Mouse (Mus musculus) intestine, postnatal 0 days (tissue): ENCODE data around the gene Mpzl3. TPM values are rescaled to one million over a fixed set of nuclear protein-coding genes. Genes with fewer than 3 reads are reported as not detected.

Experiments
- ATAC-seq: fragments of 200-750 bp; cut with Nextera tagmentation; 2 replicates; pipeline ENCODE4 v1.8.0; 2017; ENCODE audit warnings: mild to moderate bottlenecking, moderate TSS enrichment, moderate library complexity
- H3K27ac ChIP-seq: fragments of 300-500 bp; sonication (generic); 2 replicates; pipeline ENCODE4 v1.5.1; 2014; ENCODE audit warnings: mild to moderate bottlenecking, low read depth, low read length, moderate library complexity
- H3K27me3 ChIP-seq: fragments of 300-500 bp; sonication (generic); replicated peaks from 2 replicates; pipeline ENCODE4 v1.6.1; 2014; ENCODE audit warnings: low read length, mixed read lengths; ENCODE audit not compliant: control insufficient read depth, insufficient read depth
- H3K36me3 ChIP-seq: fragments of 300-500 bp; sonication (generic); 2 replicates; pipeline ENCODE4 v1.6.1; 2014; ENCODE audit warnings: mild to moderate bottlenecking, moderate library complexity; ENCODE audit not compliant: control insufficient read depth, insufficient read depth
- H3K4me1 ChIP-seq: fragments of 300-500 bp; sonication (generic); replicated peaks from 2 replicates; pipeline ENCODE4 v1.6.1; 2014; ENCODE audit warnings: antibody characterized with exemption, low read length, mixed read lengths; ENCODE audit not compliant: control insufficient read depth, insufficient read depth
- H3K4me2 ChIP-seq: fragments of 300-500 bp; sonication (generic); replicated peaks from 2 replicates; pipeline ENCODE4 v1.6.1; 2014; ENCODE audit warnings: low read depth, mild to moderate bottlenecking, moderate library complexity
- H3K4me3 ChIP-seq: fragments of 300-500 bp; sonication (generic); 2 replicates; pipeline ENCODE4 v1.5.1; 2014; ENCODE audit warnings: low read depth, low read length
- H3K9ac ChIP-seq: fragments of 300-500 bp; sonication (generic); 2 replicates; pipeline ENCODE4 v1.6.1; 2014; ENCODE audit warnings: mild to moderate bottlenecking, low read depth, low read length
- H3K9me3 ChIP-seq: fragments of 300-500 bp; sonication (generic); 2 replicates; pipeline ENCODE4 v1.6.1; 2016; ENCODE audit warnings: mixed run types; ENCODE audit not compliant: control insufficient read depth
- CTCF ChIP-seq: sonication (generic); IDR thresholded peaks from 2 replicates; pipeline ENCODE4 v1.5.1; 2016; ENCODE audit warnings: low read depth, mild to moderate bottlenecking, control low read depth, antibody characterized with exemption, moderate library complexity
- WGBS: fragments of 180-500 bp; shearing (Covaris S2); extraction: QIAGEN DNeasy Blood & Tissue Kit; methylation state at CpG from one replicate; pipeline ENCODE4 v1.1.7; 2014; 5-methylcytosine and 5-hydroxymethylcytosine counted together
- polyA plus RNA-seq: library from polyadenylated mRNA; unstranded; fragments of >200 nt; fragmentation: Nextera tagmentation; extraction: Ambion mirVana; gene quantifications from 2 replicates; pipeline ENCODE4 v1.2.1, GENCODE M21; 2015

Gene Mpzl3
- polyA plus RNA-seq, 1 experiment from 2014 or later = 6.5 TPM

- peak overlapping the region; percentile 18; the same call in 1 of the 2 replicates for H3K4me3 ChIP-seq
- peak overlapping the region; percentile 68 for H3K27ac ChIP-seq
- WGBS = 23% methylated on average over 17 of the region's 17 CpGs
Observed at GRCm38 (mm10) chr9:45041131-45041838, 13.7 kb upstream of the Mpzl3 start.

GRCm38 (mm10) chr9:45042056-45042720, 12.8 kb upstream of the Mpzl3 start:
- Histone ChIP-seq H3K27me3 (no peaks in the 10 kb centered on the region), H3K36me3 (no peaks in the 10 kb centered on the region), H3K9ac (peak overlapping the region; percentile 45), H3K4me2 (peak overlapping the region; percentile 61), H3K9me3 (no peaks in the 10 kb centered on the region), H3K27ac (peak overlapping the region; percentile 68), H3K4me3 (peak overlapping the region; percentile 38), H3K4me1 (0 out of 2 replicates have a peak, but pooled peaks cover 6% of the 10 kb centered on the region)
- 2% methylated on average over 20 of the region's 20 CpGs for WGBS
- TF ChIP-seq CTCF = no peak
- ATAC-seq = peak; percentile 94

More at GRCm38 (mm10) chr9:45041131-45041838, 13.7 kb upstream of the Mpzl3 start:
- peak overlapping the region; percentile 57 for H3K4me2 ChIP-seq
- H3K9me3 ChIP-seq = no peaks in the 10 kb centered on the region
- ATAC-seq = peak; percentile 35
- 0 out of 2 replicates have a peak, but pooled peaks cover 6% of the 10 kb centered on the region for H3K4me1 ChIP-seq
- no peak overlapping the region for H3K9ac ChIP-seq
- no peaks in the 10 kb centered on the region for H3K36me3 ChIP-seq
- H3K27me3 ChIP-seq = no peaks in the 10 kb centered on the region
- no peak for TF ChIP-seq CTCF

GRCm38 (mm10) chr9:45042947-45043346, 12.0 kb upstream of the Mpzl3 start:
- WGBS = under 1% methylated on average over 10 of the region's 10 CpGs
- Histone ChIP-seq H3K4me3 (peak overlapping the region; percentile 38), H3K9me3 (no peaks in the 10 kb centered on the region), H3K27me3 (no peaks in the 10 kb centered on the region), H3K27ac (peak overlapping the region; percentile 68), H3K4me2 (peak overlapping the region; percentile 61), H3K9ac (peak overlapping the region; percentile 45), H3K36me3 (no peaks in the 10 kb centered on the region), H3K4me1 (0 out of 2 replicates have a peak, but pooled peaks cover 6% of the 10 kb centered on the region)
- TF ChIP-seq CTCF = no peak
- no peak for ATAC-seq

GRCm38 (mm10) chr9:45046973-45047372, 8.0 kb upstream of the Mpzl3 start:
- 87% methylated on average over 16 of the region's 16 CpGs for WGBS
- H3K4me2 ChIP-seq = no peak overlapping the region
- no peaks in the 10 kb centered on the region for H3K4me1 ChIP-seq
- no peak overlapping the region for H3K27ac ChIP-seq
- no peaks in the 10 kb centered on the region for H3K27me3 ChIP-seq
- ATAC-seq = no peak
- H3K9me3 ChIP-seq = no peaks in the 10 kb centered on the region
- no peak overlapping the region for H3K4me3 ChIP-seq
- H3K36me3 ChIP-seq = no peaks in the 10 kb centered on the region
- no peak for TF ChIP-seq CTCF
- H3K9ac ChIP-seq = no peak overlapping the region

GRCm38 (mm10) chr9:45048511-45048910, 6.5 kb upstream of the Mpzl3 start:
- Histone ChIP-seq H3K9me3 (no peaks in the 10 kb centered on the region), H3K36me3 (no peaks in the 10 kb centered on the region), H3K4me1 (no peaks in the 10 kb centered on the region), H3K27me3 (no peaks in the 10 kb centered on the region), H3K4me3 (no peak overlapping the region), H3K9ac (no peak overlapping the region), H3K4me2 (no peak overlapping the region), H3K27ac (no peak overlapping the region)
- 21% methylated on average over 4 of the region's 4 CpGs for WGBS
- TF ChIP-seq CTCF = peak; percentile 85
- ATAC-seq = no peak; the same call in 1 of the 2 replicates

- no peak overlapping the region for H3K4me2 ChIP-seq
- no peak overlapping the region for H3K9ac ChIP-seq
- no peaks in the 10 kb centered on the region for H3K4me1 ChIP-seq
- H3K36me3 ChIP-seq = no peaks in the 10 kb centered on the region
- 84% methylated on average over 1 of the region's 1 CpGs for WGBS
- H3K9me3 ChIP-seq = no peaks in the 10 kb centered on the region
- TF ChIP-seq CTCF = no peak
- H3K27ac ChIP-seq = no peak overlapping the region
- H3K27me3 ChIP-seq = no peaks in the 10 kb centered on the region
- no peak overlapping the region for H3K4me3 ChIP-seq
- ATAC-seq = no peak
Observed at GRCm38 (mm10) chr9:45049731-45050130, 5.3 kb upstream of the Mpzl3 start.
